Mouse (Mus musculus) hindlimb bud, embryonic 11.5 days (tissue): ENCODE results near the gene Tuba1c.
A peak's percentile ranks its signal among the peaks of the same experiment; 100 is the strongest.
"Not testable (repeated sequence)": the region's sequence is repeated elsewhere in the genome, so short reads cannot be mapped to it uniquely, and the experiment has no call there.

Source experiments
- DNase-seq: peaks from one replicate; pipeline ENCODE4 v3.0.0-alpha.2; 2012; ENCODE audit warnings: low read depth, low spot score; ENCODE audit errors: extremely low spot score

Gene Tuba1c

GRCm38 (mm10) chr15:99055040-99055439 lies 25.3 kb downstream of the Tuba1c start, which contains the start of gene Prph:
TSS of gene Prph (plus strand) at chr15:99055174.
- no peak for DNase-seq

- no peak for DNase-seq
These were observed 25.8 kb downstream of the Tuba1c start for GRCm38 (mm10) chr15:99055511-99055961.

- DNase-seq, result peak; percentile 24
These were observed 26.6 kb downstream of the Tuba1c start for GRCm38 (mm10) chr15:99056332-99056731.

- DNase-seq, result no peak
These were observed 36.0 kb downstream of the Tuba1c start for GRCm38 (mm10) chr15:99065557-99066165.

GRCm38 (mm10) chr15:99071988-99072387 lies 42.3 kb downstream of the Tuba1c start:
- no peak for DNase-seq

- DNase-seq, result no peak
These were observed 44.4 kb downstream of the Tuba1c start, which contains the start of gene Troap for GRCm38 (mm10) chr15:99074019-99074599. TSS of gene Troap (plus strand) at chr15:99074575.

- DNase-seq, result peak; percentile 96
These were observed 45.1 kb downstream of the Tuba1c start for GRCm38 (mm10) chr15:99074600-99075333.

GRCm38 (mm10) chr15:99076011-99076410 lies 46.3 kb downstream of the Tuba1c start:
- not testable (repeated sequence) for DNase-seq

- no peak for DNase-seq
These were observed 48.7 kb downstream of the Tuba1c start for GRCm38 (mm10) chr15:99078181-99078910.

GRCm38 (mm10) chr15:99079804-99080203 lies 50.1 kb downstream of the Tuba1c start:
- no peak for DNase-seq

- DNase-seq, result no peak
These were observed 52.6 kb downstream of the Tuba1c start for GRCm38 (mm10) chr15:99082322-99082721.

GRCm38 (mm10) chr15:99082840-99083239 lies 53.1 kb downstream of the Tuba1c start:
- DNase-seq, result no peak

GRCm38 (mm10) chr15:99083258-99083657 lies 53.6 kb downstream of the Tuba1c start:
- no peak for DNase-seq

GRCm38 (mm10) chr15:99083867-99084557 lies 54.3 kb downstream of the Tuba1c start:
- no peak for DNase-seq

GRCm38 (mm10) chr15:99084618-99085017 lies 54.9 kb downstream of the Tuba1c start:
- no peak for DNase-seq

GRCm38 (mm10) chr15:99085997-99086396 lies 56.3 kb downstream of the Tuba1c start:
- DNase-seq, result no peak

GRCm38 (mm10) chr15:99087253-99088075 lies 57.8 kb downstream of the Tuba1c start, which contains the start of gene C1ql4:
TSS of gene C1ql4 (minus strand) at chr15:99087817.
- DNase-seq, result no peak
